Mouse (Mus musculus): ENCODE measurements at regions not wholly inside any gene's neighbourhood (a gene's known extent, or its start where the extent isn't known, plus 50 kb on each side); places are given as distances from the start of the nearest gene placed in this dataset.
"Not testable (repeated sequence)": the region's sequence is repeated elsewhere in the genome, so short reads cannot be mapped to it uniquely, and the experiment has no call there.

DNA sequence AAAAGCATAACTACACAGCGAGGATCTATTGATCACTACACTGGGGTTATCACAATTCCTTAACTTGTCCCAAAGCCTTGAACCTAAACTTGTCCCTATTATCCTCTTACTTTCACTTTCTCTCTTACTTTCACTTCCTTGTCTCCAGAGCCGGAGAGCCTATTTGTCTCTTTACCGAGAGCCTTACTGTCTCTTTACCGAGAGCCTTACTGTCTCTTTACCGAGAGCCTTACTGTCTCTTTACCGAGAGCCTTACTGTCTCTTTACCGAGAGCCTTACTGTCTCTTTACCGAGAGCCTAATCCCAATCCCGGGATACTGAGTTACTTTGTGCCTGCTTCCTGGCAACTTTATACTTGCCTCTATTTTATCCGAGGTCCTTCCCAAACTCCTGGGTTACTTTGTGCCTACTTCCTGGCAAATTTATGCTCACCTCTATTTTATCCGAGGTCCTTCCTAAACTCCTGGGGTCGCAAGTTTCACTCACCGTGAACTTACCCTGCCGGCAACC lies 335.3 kb upstream of the Ccng1 start:
- not testable (repeated sequence) for H3K4me3 ChIP-seq; H3K27ac ChIP-seq; H3K4me1 ChIP-seq; H3K36me3 ChIP-seq; H3K9me3 ChIP-seq (replicated peaks); H3K27me3 ChIP-seq (ENCODE audit: low read depth, poor library complexity, severe bottlenecking); DNase-seq (ENCODE audit: low spot score)
- WGBS = 95% methylated on average over 11 of the region's 14 CpGs

DNA sequence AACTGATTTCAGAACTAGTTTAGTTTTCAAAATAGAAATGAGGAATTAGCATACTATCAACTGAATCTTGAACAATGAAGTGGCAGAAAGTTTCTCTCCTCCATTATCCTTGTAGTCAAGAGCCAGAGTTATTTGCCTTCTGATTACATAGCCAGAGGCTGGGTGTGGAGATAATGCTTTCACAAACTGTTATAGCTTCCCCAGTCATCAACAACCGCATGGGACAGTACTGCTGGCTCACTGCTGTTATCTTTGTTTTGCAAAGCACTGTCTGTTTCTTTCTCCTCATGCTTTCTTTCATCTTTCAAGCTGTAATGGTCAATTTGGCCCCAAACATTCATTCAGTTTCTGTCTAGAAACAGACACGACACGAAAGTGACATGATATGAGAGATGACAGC lies 308.5 kb upstream of the Ccng1 start:
- no peaks in the 10 kb centered on the region for H3K4me1 ChIP-seq
- no peaks in the 10 kb centered on the region for H3K9me3 ChIP-seq (replicated peaks)
- WGBS = 80% methylated on average over 3 of the region's 3 CpGs
- H3K4me3 ChIP-seq = no peak overlapping the region
- no peak for DNase-seq (ENCODE audit: low spot score)
- H3K36me3 ChIP-seq = no peaks in the 10 kb centered on the region
- no peaks in the 10 kb centered on the region for H3K27me3 ChIP-seq (ENCODE audit: low read depth, poor library complexity, severe bottlenecking)
- no peak overlapping the region for H3K27ac ChIP-seq

DNA sequence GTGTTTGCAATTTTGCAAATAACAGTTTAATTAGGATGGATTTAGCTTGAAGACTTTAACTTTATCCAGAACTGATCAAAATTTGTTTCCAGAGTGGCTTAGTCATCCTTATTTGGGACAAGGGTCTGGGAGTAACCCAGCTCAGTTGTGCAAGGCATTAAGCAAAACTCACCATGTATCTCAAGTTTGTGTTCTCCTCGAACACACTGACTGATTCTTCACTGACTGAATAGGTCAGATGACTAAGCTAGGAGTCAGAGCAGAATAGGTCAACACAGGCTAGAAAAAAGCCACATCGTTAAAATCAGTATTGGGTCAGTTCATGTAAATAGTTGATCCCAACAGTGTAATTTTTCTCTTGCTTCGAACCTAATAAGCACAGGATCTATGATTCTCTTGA lies 302.7 kb upstream of the Ccng1 start:
- Histone ChIP-seq H3K4me3 (no peak overlapping the region), H3K27ac (no peak overlapping the region), H3K36me3 (no peaks in the 10 kb centered on the region), H3K27me3 (ENCODE audit: low read depth, poor library complexity, severe bottlenecking) (no peaks in the 10 kb centered on the region), H3K4me1 (0 out of 2 replicates have a peak, but pooled peaks cover 4% of the 10 kb centered on the region), H3K9me3 (replicated peaks) (no peaks in the 10 kb centered on the region)
- WGBS = 78% methylated on average over 3 of the region's 3 CpGs
- DNase-seq (ENCODE audit: low spot score) = no peak

DNA sequence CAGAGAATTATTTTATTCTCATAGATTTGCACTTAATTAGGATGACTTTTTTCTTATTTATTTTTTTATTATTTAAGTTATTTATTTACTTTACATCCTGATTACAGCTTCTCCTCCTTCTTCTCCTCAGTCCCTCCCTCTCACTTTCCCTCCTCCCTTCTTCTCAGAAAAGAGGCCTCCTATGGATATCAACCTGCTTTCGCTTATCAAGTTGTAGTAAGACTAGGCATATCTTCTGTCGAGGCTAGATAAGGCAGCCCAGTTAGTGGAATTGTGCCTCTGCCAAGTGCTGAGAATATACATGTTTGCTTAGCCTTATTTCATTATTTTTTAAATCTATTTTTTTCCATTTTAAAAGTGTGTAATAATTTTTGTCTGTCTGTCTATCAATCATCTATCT lies 274.9 kb upstream of the Ccng1 start:
- no peaks in the 10 kb centered on the region for H3K9me3 ChIP-seq (replicated peaks)
- H3K4me3 ChIP-seq = no peak overlapping the region
- 92% methylated on average over 2 of the region's 2 CpGs for WGBS

DNA sequence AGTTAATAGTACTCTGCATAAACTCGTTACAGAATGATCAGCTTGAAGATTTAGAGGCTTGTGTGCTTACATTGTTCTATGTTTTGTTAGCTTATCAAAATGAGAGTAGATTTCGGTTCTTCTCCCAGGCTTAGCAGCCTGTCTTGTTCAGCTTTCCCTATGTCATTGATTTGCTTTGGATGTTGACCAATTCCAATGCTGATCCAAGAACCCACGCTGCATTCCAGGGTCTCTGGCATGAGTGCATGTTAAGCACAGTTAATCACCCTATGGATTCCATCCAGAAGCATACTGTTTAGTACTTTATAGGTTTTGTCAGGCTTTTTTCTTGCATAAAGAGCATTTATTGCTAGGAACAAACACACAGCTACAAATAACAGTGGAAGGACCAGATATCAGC lies 255.0 kb upstream of the Ccng1 start:
- Histone ChIP-seq H3K27ac (no peak overlapping the region), H3K27me3 (ENCODE audit: low read depth, poor library complexity, severe bottlenecking) (no peaks in the 10 kb centered on the region), H3K9me3 (replicated peaks) (no peaks in the 10 kb centered on the region), H3K4me1 (no peaks in the 10 kb centered on the region), H3K4me3 (no peak overlapping the region), H3K36me3 (no peaks in the 10 kb centered on the region)
- WGBS = 88% methylated on average over 3 of the region's 3 CpGs
- no peak for DNase-seq (ENCODE audit: low spot score)

More for the DNA sequence above, 274.9 kb upstream of the Ccng1 start:
- Histone ChIP-seq H3K27me3 (ENCODE audit: low read depth, poor library complexity, severe bottlenecking) (no peaks in the 10 kb centered on the region), H3K27ac (no peak overlapping the region), H3K4me1 (no peaks in the 10 kb centered on the region), H3K36me3 (no peaks in the 10 kb centered on the region)
- no peak for DNase-seq (ENCODE audit: low spot score)

DNA sequence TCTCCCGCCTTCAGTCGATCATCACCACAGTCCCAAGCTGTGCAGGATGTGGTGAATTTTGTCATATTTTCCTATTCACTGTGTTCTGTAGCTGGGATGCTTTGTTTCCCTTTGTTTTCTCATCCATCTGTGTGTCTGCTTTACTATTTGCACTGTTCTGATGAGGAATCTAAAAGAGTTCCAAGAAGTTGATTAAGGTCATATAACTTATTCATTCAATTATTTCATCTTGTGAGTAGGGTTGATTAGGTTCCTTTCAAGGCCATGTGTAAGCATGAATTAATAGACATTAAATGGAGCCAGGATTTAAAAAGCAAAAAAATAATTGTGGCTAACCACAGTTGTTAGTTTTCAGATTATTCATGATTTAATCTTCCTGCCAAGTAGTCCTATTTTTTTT lies 217.7 kb upstream of the Ccng1 start:
- no peaks in the 10 kb centered on the region for H3K27me3 ChIP-seq (ENCODE audit: low read depth, poor library complexity, severe bottlenecking)
- DNase-seq (ENCODE audit: low spot score) = no peak
- 93% methylated on average over 2 of the region's 2 CpGs for WGBS
- no peaks in the 10 kb centered on the region for H3K9me3 ChIP-seq (replicated peaks)
- no peak overlapping the region for H3K27ac ChIP-seq
- no peaks in the 10 kb centered on the region for H3K36me3 ChIP-seq
- H3K4me3 ChIP-seq = no peak overlapping the region
- H3K4me1 ChIP-seq = no peaks in the 10 kb centered on the region

DNA sequence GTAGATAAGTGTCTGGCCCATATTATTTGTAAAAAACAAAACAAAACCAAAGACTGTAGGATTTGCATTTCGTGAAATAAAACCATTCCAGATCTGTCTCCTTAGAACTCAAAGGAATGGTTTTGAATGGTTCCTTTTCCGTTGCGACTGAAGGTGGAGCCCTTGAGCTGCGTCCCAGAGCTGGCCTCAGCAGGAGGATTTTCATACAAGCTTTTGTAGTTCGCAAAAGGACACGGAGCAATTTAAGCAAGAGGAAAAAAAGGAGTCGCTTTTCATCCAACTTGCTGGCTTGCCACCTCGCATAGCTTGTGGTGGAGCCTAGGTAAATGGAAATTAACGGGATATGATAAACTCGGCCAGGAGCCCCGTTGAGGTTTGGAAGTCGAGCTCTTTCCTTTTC lies 172.1 kb upstream of the Ccng1 start:
- no peaks in the 10 kb centered on the region for H3K4me1 ChIP-seq
- DNase-seq (ENCODE audit: low spot score) = peak; percentile 62
- no peaks in the 10 kb centered on the region for H3K36me3 ChIP-seq
- H3K27me3 ChIP-seq (ENCODE audit: low read depth, poor library complexity, severe bottlenecking) = no peaks in the 10 kb centered on the region
- 7% methylated on average over 12 of the region's 12 CpGs for WGBS
- no peak overlapping the region for H3K27ac ChIP-seq
- peak overlapping the region; percentile 34 for H3K4me3 ChIP-seq
- no peaks in the 10 kb centered on the region for H3K9me3 ChIP-seq (replicated peaks)

DNA sequence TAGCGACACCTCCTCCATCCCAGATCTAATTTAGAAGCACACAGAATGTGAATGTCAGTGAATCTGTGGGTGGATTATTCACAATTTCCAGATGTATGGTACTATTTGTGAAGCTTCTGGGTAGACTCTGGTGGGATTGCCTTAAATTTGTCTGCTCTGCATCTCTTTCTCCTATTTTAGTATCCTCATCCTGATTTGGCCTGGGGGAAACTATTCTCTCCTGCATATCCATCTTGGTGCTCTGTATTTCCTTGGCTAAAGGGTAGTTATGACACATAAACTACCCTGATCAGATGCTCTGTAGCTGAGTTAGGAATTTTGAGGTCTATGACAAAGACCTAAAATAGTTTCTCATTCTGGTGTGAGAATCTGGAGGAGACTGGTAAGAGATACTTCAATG lies 136.4 kb upstream of the Ccng1 start:
- Histone ChIP-seq H3K36me3 (no peaks in the 10 kb centered on the region), H3K4me3 (no peak overlapping the region), H3K9me3 (replicated peaks) (no peaks in the 10 kb centered on the region), H3K27me3 (ENCODE audit: low read depth, poor library complexity, severe bottlenecking) (no peaks in the 10 kb centered on the region), H3K27ac (no peak overlapping the region), H3K4me1 (no peaks in the 10 kb centered on the region)
- no peak for DNase-seq (ENCODE audit: low spot score)
- WGBS = 84% methylated on average over 1 of the region's 1 CpGs

DNA sequence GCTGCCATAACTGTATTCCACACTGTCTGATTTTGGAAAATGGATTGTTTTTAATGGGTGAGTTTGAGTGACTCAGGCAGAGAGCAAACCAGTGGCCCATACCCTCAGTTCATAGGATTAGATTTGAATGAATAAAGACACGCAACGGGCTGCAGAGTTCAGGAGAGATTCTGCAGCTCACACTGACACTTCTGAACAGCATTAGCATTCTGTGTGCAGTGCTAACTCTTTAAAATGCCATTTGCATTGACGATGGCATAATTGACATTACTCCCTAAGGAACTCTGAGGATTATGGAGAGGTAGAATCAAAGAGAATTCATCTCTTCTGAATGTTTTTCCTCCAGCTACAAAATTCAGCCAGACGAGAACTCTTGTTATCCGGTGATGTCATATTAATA lies 129.4 kb upstream of the Ccng1 start:
- Histone ChIP-seq H3K27ac (no peak overlapping the region), H3K4me1 (no peaks in the 10 kb centered on the region), H3K4me3 (no peak overlapping the region), H3K36me3 (no peaks in the 10 kb centered on the region), H3K9me3 (replicated peaks) (no peaks in the 10 kb centered on the region), H3K27me3 (ENCODE audit: low read depth, poor library complexity, severe bottlenecking) (no peaks in the 10 kb centered on the region)
- 83% methylated on average over 5 of the region's 5 CpGs for WGBS
- no peak for DNase-seq (ENCODE audit: low spot score)

DNA sequence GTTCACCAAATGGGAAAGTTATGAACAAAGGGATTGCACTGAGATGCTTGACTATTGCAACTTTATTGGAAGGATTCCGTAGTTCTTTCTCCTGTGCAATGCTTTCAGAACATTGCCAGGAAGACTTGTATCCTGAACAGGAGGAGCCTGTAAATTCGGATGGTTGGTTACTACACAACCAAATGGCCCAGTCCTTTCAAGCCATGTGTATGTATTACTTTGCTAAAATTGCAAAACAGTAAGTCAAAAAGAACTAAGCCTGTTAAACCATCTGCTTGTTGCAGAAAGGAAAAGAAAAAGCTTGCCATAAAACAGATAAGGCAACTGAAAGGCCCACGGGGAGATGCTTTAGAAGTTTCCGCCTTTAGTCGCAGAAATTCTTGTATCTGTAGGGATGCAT lies 124.5 kb upstream of the Ccng1 start:
- Histone ChIP-seq H3K27me3 (ENCODE audit: low read depth, poor library complexity, severe bottlenecking) (no peaks in the 10 kb centered on the region), H3K27ac (no peak overlapping the region), H3K9me3 (replicated peaks) (no peaks in the 10 kb centered on the region), H3K4me3 (no peak overlapping the region), H3K4me1 (no peaks in the 10 kb centered on the region), H3K36me3 (no peaks in the 10 kb centered on the region)
- 90% methylated on average over 5 of the region's 5 CpGs for WGBS
- no peak for DNase-seq (ENCODE audit: low spot score)

DNA sequence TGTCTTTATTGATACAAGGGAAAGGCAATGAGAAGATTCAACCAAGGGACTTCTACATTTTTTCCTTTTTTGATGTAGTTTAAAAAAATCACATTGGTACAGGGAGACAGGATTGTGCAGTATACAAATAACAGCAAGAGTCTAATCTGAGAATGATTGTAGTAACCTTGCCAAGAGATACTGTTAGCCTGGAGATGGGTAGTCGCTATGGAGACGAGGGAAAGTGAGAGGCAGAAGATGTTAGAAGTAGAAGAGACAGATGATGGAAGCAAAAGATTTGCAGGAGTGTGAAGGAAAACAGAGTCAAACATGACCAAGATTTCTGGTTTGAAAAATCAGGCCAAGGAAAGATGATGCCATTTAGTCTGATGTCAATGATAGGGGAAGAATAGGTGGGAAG lies 117.9 kb upstream of the Ccng1 start:
- Histone ChIP-seq H3K4me3 (no peak overlapping the region), H3K4me1 (no peaks in the 10 kb centered on the region), H3K27me3 (ENCODE audit: low read depth, poor library complexity, severe bottlenecking) (no peaks in the 10 kb centered on the region), H3K36me3 (no peaks in the 10 kb centered on the region), H3K27ac (no peak overlapping the region), H3K9me3 (replicated peaks) (no peaks in the 10 kb centered on the region)
- DNase-seq (ENCODE audit: low spot score) = no peak
- 90% methylated on average over 2 of the region's 2 CpGs for WGBS

DNA sequence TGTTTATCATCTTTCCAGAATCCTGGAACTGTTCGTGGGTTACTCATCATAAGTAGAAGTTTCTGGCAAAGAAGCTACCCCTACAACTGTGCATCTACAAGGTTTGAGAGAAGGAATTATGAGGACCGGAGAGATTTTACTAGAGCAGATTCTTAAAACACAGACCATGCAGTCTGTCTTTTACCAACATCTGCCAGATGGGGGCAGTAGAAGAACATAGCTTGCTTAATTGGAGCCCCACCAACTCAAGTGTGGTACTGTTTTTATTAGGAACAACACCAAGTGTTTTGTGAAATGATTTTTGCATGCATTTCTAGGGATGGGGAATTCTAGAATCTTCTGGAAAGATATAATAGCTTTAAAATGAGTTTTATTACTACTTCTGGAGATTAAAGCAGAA lies 110.6 kb upstream of the Ccng1 start:
- Histone ChIP-seq H3K27ac (no peak overlapping the region), H3K4me1 (no peaks in the 10 kb centered on the region), H3K9me3 (replicated peaks) (no peaks in the 10 kb centered on the region), H3K27me3 (ENCODE audit: low read depth, poor library complexity, severe bottlenecking) (no peaks in the 10 kb centered on the region), H3K4me3 (no peak overlapping the region), H3K36me3 (no peaks in the 10 kb centered on the region)
- DNase-seq (ENCODE audit: low spot score) = peak; percentile 32
- 36% methylated on average over 2 of the region's 2 CpGs for WGBS

DNA sequence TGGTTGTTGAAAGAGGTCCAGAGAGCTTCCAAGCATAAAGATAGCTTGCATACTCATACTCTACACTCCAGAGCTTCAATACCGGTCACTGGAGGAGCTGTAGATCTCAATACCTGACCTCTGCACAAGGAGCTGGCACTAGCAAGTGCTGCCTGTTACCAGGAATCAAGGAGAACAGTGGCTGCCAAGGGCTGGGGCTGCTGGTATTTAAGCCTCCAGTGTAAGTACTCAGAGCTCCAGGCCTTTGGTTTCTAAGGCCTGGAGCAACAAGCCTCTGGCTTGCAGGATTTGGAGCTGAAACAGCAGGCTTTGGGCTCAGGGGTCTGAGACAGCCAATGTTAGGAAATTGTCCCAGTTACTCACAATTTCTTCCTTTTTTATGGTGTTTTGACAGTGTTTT lies 96.2 kb upstream of the Ccng1 start:
- H3K27ac ChIP-seq = no peak overlapping the region
- H3K36me3 ChIP-seq = no peaks in the 10 kb centered on the region
- H3K27me3 ChIP-seq (ENCODE audit: low read depth, poor library complexity, severe bottlenecking) = no peaks in the 10 kb centered on the region
- no peaks in the 10 kb centered on the region for H3K9me3 ChIP-seq (replicated peaks)
- DNase-seq (ENCODE audit: low spot score) = no peak
- no peak overlapping the region for H3K4me3 ChIP-seq
- H3K4me1 ChIP-seq = no peaks in the 10 kb centered on the region
- WGBS = 96% methylated on average over 1 of the region's 1 CpGs

DNA sequence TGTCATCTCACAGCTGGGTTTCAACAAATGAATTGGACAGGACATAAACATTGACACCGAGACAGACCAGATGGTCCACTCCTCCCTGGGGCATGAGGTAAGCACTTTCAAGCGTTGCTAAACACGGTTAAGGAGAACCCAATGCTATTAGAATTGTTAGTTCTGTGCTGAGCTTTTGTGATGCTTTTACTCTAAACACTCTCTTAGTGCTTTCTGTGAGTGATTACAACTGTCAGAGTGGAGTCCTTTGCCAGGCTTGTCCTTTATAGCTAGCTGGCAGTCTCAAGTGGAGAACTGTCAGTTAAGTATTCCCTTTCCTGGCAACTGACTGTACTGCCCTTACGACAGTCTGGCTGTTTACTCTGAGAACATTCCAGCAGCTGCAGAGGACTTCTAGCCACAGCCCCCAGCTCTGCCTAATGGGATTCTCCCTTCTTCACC lies 95.6 kb upstream of the Ccng1 start:
- no peaks in the 10 kb centered on the region for H3K27me3 ChIP-seq (ENCODE audit: low read depth, poor library complexity, severe bottlenecking)
- H3K4me1 ChIP-seq = no peaks in the 10 kb centered on the region
- no peaks in the 10 kb centered on the region for H3K36me3 ChIP-seq
- no peaks in the 10 kb centered on the region for H3K9me3 ChIP-seq (replicated peaks)
- no peak for DNase-seq (ENCODE audit: low spot score)
- H3K4me3 ChIP-seq = no peak overlapping the region
- WGBS = 37% methylated on average over 4 of the region's 4 CpGs
- no peak overlapping the region for H3K27ac ChIP-seq

All from limb, embryonic 10.5 days (tissue).